Comparison of ENCODE assay signal across 28 mouse cellular contexts in genomic region chr5:27380656-27381385, GRCm38 (mm10).
A peak's percentile ranks its signal among the peaks of the same experiment; 100 is the strongest.
DNase-seq lines count a peak whose midpoint lies in the region; ATAC-seq and TF ChIP-seq lines count a peak whose summit lies in the region.
"Had no signal": no experiment of that assay in that cellular context is flagged by ENCODE, and none has a peak within 500 bp of the region (broad histone marks: within the 10 kb centered on the region; RNA-seq: fewer than 3 reads in every experiment).

No protein-coding gene starts in this region.

- DNase-seq in hindbrain, postnatal 0 days (ENCODE audit: low spot score) = peak; percentile 36
- DNase-seq in cerebellum, adult 8-10 months = peak; percentile 83
- peak; percentile 82 to 88 for DNase-seq in cerebellum, postnatal 25 days
- DNase-seq in frontal cortex, adult 2 months (ENCODE audit: extremely low spot score in 1 of 2, low spot score in 1 of 2) = no peak
- DNase-seq in thymus, postnatal 25 days = no peak
- DNase-seq: adrenal gland, postnatal 14 days; gastrocnemius, postnatal 14 days; heart, adult 18-20 months; heart, postnatal 36 days; kidney, adult 9 months; kidney, postnatal 10 days; layer of hippocampus, adult 9-11 months; right cerebral cortex, postnatal 25 days had no signal

- H3K27ac ChIP-seq in hindbrain, postnatal 0 days = no peak overlapping the region
- no peak overlapping the region for H3K27ac ChIP-seq in hindbrain, embryonic 12.5 days
- H3K27ac ChIP-seq: embryonic facial prominence, embryonic 10.5 days; embryonic facial prominence, embryonic 15.5 days; forebrain, embryonic 12.5 days; limb, embryonic 13.5 days; lung, embryonic 15.5 days; neural tube, embryonic 15.5 days; stomach, embryonic 15.5 days had no signal

- no peaks in the 10 kb centered on the region for H3K4me1 ChIP-seq in hindbrain, postnatal 0 days (ENCODE audit: insufficient read depth, low read length)
- no peaks in the 10 kb centered on the region for H3K4me1 ChIP-seq in hindbrain, embryonic 12.5 days
- H3K4me1 ChIP-seq: embryonic facial prominence, embryonic 10.5 days; embryonic facial prominence, embryonic 15.5 days; forebrain, embryonic 12.5 days; limb, embryonic 13.5 days; lung, embryonic 15.5 days; neural tube, embryonic 15.5 days; stomach, embryonic 15.5 days had no signal

- no peak overlapping the region for H3K9ac ChIP-seq in hindbrain, postnatal 0 days (replicated peaks; ENCODE audit: low read length)
- no peak overlapping the region for H3K9ac ChIP-seq in hindbrain, embryonic 12.5 days
- H3K9ac ChIP-seq: embryonic facial prominence, embryonic 15.5 days; forebrain, embryonic 12.5 days; limb, embryonic 13.5 days; lung, embryonic 15.5 days; neural tube, embryonic 15.5 days; stomach, embryonic 15.5 days had no signal

- 0 out of 2 replicates have a peak, but pooled peaks have one; percentile 51 for ATAC-seq in hindbrain, postnatal 0 days
- no peak for ATAC-seq in hindbrain, embryonic 12.5 days (ENCODE audit: low FRiP score)
- ATAC-seq in cerebellum, adult (ENCODE audit: insufficient number of reproducible peaks, low FRiP score, low TSS enrichment) = peak; percentile 93
- ATAC-seq in monocyte, adult 5-6 weeks (replicated peaks; ENCODE audit: insufficient number of reproducible peaks, low FRiP score, low TSS enrichment, poor library complexity, severe bottlenecking) = no peak
- ATAC-seq: intestine, embryonic 16.5 days; Patski had no signal

- 62% methylated on average over 4 of the region's 4 CpGs for WGBS in hindbrain, postnatal 0 days
- WGBS in hindbrain, embryonic 12.5 days = 73% methylated on average over 4 of the region's 4 CpGs

- H3K36me3 ChIP-seq in hindbrain, postnatal 0 days (ENCODE audit: insufficient read depth, low read length) = peaks cover 7% of the 10 kb centered on the region; the same call in 1 of the 2 replicates
- peaks cover 7% of the 10 kb centered on the region for H3K36me3 ChIP-seq in hindbrain, embryonic 12.5 days
- H3K36me3 ChIP-seq: embryonic facial prominence, embryonic 10.5 days; embryonic facial prominence, embryonic 15.5 days; forebrain, embryonic 12.5 days; limb, embryonic 13.5 days; lung, embryonic 15.5 days; stomach, embryonic 15.5 days had no signal

- H3K4me2 ChIP-seq in hindbrain, postnatal 0 days (ENCODE audit: low read depth, low read length) = no peak overlapping the region
- H3K4me2 ChIP-seq in hindbrain, embryonic 12.5 days (replicated peaks) = no peak overlapping the region
- H3K4me2 ChIP-seq: embryonic facial prominence, embryonic 15.5 days; forebrain, embryonic 12.5 days; heart, embryonic 11.5 days; limb, embryonic 13.5 days; liver, embryonic 11.5 days; lung, embryonic 15.5 days; midbrain, embryonic 11.5 days; neural tube, embryonic 15.5 days; stomach, embryonic 15.5 days had no signal

- TF ChIP-seq CTCF in hindbrain, postnatal 0 days (IDR thresholded peaks at IDR 0.05; ENCODE audit: low read depth) = no peak

- H3K9me3 ChIP-seq in hindbrain, postnatal 0 days (ENCODE audit: low read length) = no peaks in the 10 kb centered on the region
- no peaks in the 10 kb centered on the region; the same call in 1 of the 2 replicates for H3K9me3 ChIP-seq in hindbrain, embryonic 12.5 days (replicated peaks)
- H3K9me3 ChIP-seq: embryonic facial prominence, embryonic 15.5 days; forebrain, embryonic 12.5 days; limb, embryonic 13.5 days; lung, embryonic 15.5 days; neural tube, embryonic 15.5 days; stomach, embryonic 15.5 days had no signal

- no peaks in the 10 kb centered on the region for H3K27me3 ChIP-seq in hindbrain, postnatal 0 days (ENCODE audit: insufficient read depth, low read length)
- no peaks in the 10 kb centered on the region for H3K27me3 ChIP-seq in hindbrain, embryonic 12.5 days
- H3K27me3 ChIP-seq: embryonic facial prominence, embryonic 15.5 days; forebrain, embryonic 12.5 days; limb, embryonic 13.5 days; lung, embryonic 15.5 days; neural tube, embryonic 15.5 days; Patski; stomach, embryonic 15.5 days had no signal

- no peak overlapping the region for H3K4me3 ChIP-seq in hindbrain, postnatal 0 days (ENCODE audit: low read length)
- H3K4me3 ChIP-seq in hindbrain, embryonic 12.5 days = no peak overlapping the region
- H3K4me3 ChIP-seq: embryonic facial prominence, embryonic 10.5 days; embryonic facial prominence, embryonic 15.5 days; forebrain, embryonic 12.5 days; limb, embryonic 13.5 days; lung, embryonic 15.5 days; neural tube, embryonic 15.5 days; stomach, embryonic 15.5 days had no signal

Comparison
In these comparisons a context has a peak if more than half of its experiments do, and no peak if none do; other contexts are left out.
1. ATAC-seq: peak in hindbrain, postnatal 0 days (single experiment) and cerebellum, adult (single experiment); none in hindbrain, embryonic 12.5 days (single experiment) and monocyte, adult 5-6 weeks (single experiment).
2. DNase-seq: peak in hindbrain, postnatal 0 days (single experiment), cerebellum, adult 8-10 months (single experiment) and cerebellum, postnatal 25 days (2 of 2); none in frontal cortex, adult 2 months (0 of 2) and thymus, postnatal 25 days (single experiment).